Mouse (Mus musculus): ENCODE data around the gene 1700001L19Rik.

Gene 1700001L19Rik

GRCm38 (mm10) chr13:68622792-68623191, 25.6 kb downstream of the 1700001L19Rik start:
- DNase-seq: no peak

DNA sequence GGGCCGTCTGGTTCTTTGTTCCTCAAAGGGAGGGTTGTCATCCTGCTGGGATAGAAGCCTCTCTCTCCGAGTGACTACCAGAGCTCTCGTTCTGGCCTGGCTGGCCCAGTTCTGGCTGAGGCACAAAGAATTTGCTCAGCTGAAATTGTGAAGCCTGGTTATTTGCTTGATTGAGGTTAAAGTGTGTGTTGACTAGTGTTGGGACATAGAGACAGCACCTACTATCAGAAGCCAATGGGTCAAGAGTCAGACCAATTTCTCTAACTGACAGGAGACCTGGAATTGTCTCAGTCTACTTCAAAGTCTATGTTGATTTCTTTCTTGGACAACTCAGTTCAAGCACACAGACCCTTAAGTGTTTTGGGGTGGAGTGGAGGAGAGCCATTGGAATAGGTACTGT, 29.8 kb downstream of the 1700001L19Rik start:
- no peak for DNase-seq

GRCm38 (mm10) chr13:68642786-68643185, 45.6 kb downstream of the 1700001L19Rik start:
- DNase-seq: no peak
